25 mouse cellular contexts compared by ENCODE assay signal in genomic region chr5:130149726-130150310, GRCm38 (mm10). TPM values are rescaled to one million over a fixed set of nuclear protein-coding genes. Genes with fewer than 3 reads are reported as not detected.
DNase-seq lines count a peak whose midpoint lies in the region; ATAC-seq and TF ChIP-seq lines count a peak whose summit lies in the region.
"Had no signal": no experiment of that assay in that cellular context is flagged by ENCODE, and none has a peak within 500 bp of the region (broad histone marks: within the 10 kb centered on the region; RNA-seq: fewer than 3 reads in every experiment).

No protein-coding gene starts in this region.

- no peak for TF ChIP-seq POLR2A in CH12.LX (IDR thresholded peaks at IDR 0.05; ENCODE audit: low read depth, low read length)

- no peak for TF ChIP-seq CTCF in layer of hippocampus, adult 2 months (conservative IDR thresholded peaks at IDR 0.05)
- TF ChIP-seq CTCF in CH12.LX (conservative IDR thresholded peaks at IDR 0.05 in 1 of 2, IDR thresholded peaks at IDR 0.05 in 1 of 2; ENCODE audit: low read depth in 2 of 2, low read length in 2 of 2): no peak

- no peaks in the 10 kb centered on the region for H3K27me3 ChIP-seq in lung, embryonic 16.5 days (ENCODE audit: control insufficient read depth, insufficient read depth, low read depth, low read length)
- H3K27me3 ChIP-seq in CH12.LX (replicated peaks): no peaks in the 10 kb centered on the region
- H3K27me3 ChIP-seq: forebrain, embryonic 13.5 days; heart, embryonic 15.5 days; hindbrain, embryonic 13.5 days had no signal

- no peak for DNase-seq in layer of hippocampus, adult 2 months (ENCODE audit: low spot score in 2 of 2)
- no peak for DNase-seq in layer of hippocampus, adult 11-12 months (ENCODE audit: low spot score)
- no peak for DNase-seq in lung, postnatal 14 days
- DNase-seq in CH12.LX (ENCODE audit: extremely low read depth): no peak
- DNase-seq in lung, postnatal 25 days (ENCODE audit: low spot score): peak; percentile 42
- no peak for DNase-seq in kidney, adult 9 months
- DNase-seq: adrenal gland, adult 2 months; adrenal gland, postnatal 14 days; B cell, adult 2 months; cerebellum, adult 11-12 months; cerebellum, adult 8-10 months; cerebellum, postnatal 14 days; gastrocnemius, postnatal 14 days; heart, adult 18-20 months; heart, postnatal 10 days; heart, postnatal 36 days had no signal

- H3K4me1 ChIP-seq in lung, embryonic 16.5 days (replicated peaks; ENCODE audit: control insufficient read depth, insufficient read depth, low read length): peaks cover 12% of the 10 kb centered on the region
- H3K4me1 ChIP-seq in CH12.LX (ENCODE audit: control insufficient read depth in 1 of 2, insufficient read depth in 2 of 2): peaks cover 13 to 77% of the 10 kb centered on the region in 2 experiments

- H3K27ac ChIP-seq in layer of hippocampus, adult 2 months: peak overlapping the region; percentile 12; the same call in 1 of the 2 replicates
- no peak overlapping the region for H3K27ac ChIP-seq in lung, embryonic 16.5 days (ENCODE audit: low read length)
- H3K27ac ChIP-seq in CH12.LX (ENCODE audit: insufficient read depth, low read depth): no peak overlapping the region
- H3K27ac ChIP-seq: forebrain, embryonic 10.5 days; forebrain, embryonic 13.5 days; heart, embryonic 15.5 days; hindbrain, embryonic 10.5 days; hindbrain, embryonic 13.5 days had no signal

- peaks cover 6% of the 10 kb centered on the region for H3K36me3 ChIP-seq in lung, embryonic 16.5 days (ENCODE audit: control insufficient read depth, insufficient read depth, low read length)
- H3K36me3 ChIP-seq in CH12.LX (replicated peaks in 1 of 2; ENCODE audit: control insufficient read depth in 1 of 2, insufficient read depth in 1 of 2, low read length in 1 of 2): peaks cover 19 to 48% of the 10 kb centered on the region in 2 experiments

- ATAC-seq in lung, embryonic 16.5 days (ENCODE audit: low read depth): 0 out of 2 replicates have a peak, but pooled peaks have one; percentile 21
- ATAC-seq: forebrain, embryonic 13.5 days; forebrain, embryonic 16.5 days; hindbrain, embryonic 16.5 days had no signal

- in situ Hi-C loops in CH12.LX (cut with MboI; ENCODE audit: low pct_ligation_motif_present, low pct_unique_long_range_greater_than_20kb, low sequenced_read_pairs): no loop called here

- 51% methylated on average over 7 of the region's 7 CpGs for WGBS in lung, embryonic 16.5 days

- H3K4me3 ChIP-seq in layer of hippocampus, adult 2 months: no peak overlapping the region
- H3K4me3 ChIP-seq in lung, embryonic 16.5 days (ENCODE audit: low read length): no peak overlapping the region
- no peak overlapping the region for H3K4me3 ChIP-seq in CH12.LX (replicated peaks in 1 of 3; ENCODE audit: low read depth in 2 of 3, low read length in 2 of 3, poor library complexity in 1 of 3)
- H3K4me3 ChIP-seq: forebrain, embryonic 10.5 days; forebrain, embryonic 13.5 days; heart, embryonic 12.5 days; heart, embryonic 15.5 days; hindbrain, embryonic 10.5 days; hindbrain, embryonic 13.5 days had no signal

- TF ChIP-seq EP300 in CH12.LX (IDR thresholded peaks at IDR 0.05; ENCODE audit: low read length): no peak

- no peak overlapping the region for H3K9ac ChIP-seq in lung, embryonic 16.5 days (ENCODE audit: low read length)
- H3K9ac ChIP-seq in CH12.LX (ENCODE audit: insufficient read depth, low read depth): no peak overlapping the region
- H3K9ac ChIP-seq: forebrain, embryonic 13.5 days; heart, embryonic 12.5 days; heart, embryonic 15.5 days; hindbrain, embryonic 13.5 days had no signal

- dilution Hi-C loops in CH12.LX (cut with MboI; ENCODE audit: extremely low pct_ligation_motif_present, extremely low pct_unique_long_range_greater_than_20kb, low sequenced_read_pairs): no loop called here

- no peak overlapping the region for H3K4me2 ChIP-seq in lung, embryonic 16.5 days (ENCODE audit: low read depth, low read length)
- no peak overlapping the region for H3K4me2 ChIP-seq in CH12.LX (ENCODE audit: insufficient read depth, low read depth, poor library complexity, severe bottlenecking)
- H3K4me2 ChIP-seq: forebrain, embryonic 13.5 days; heart, embryonic 12.5 days; heart, embryonic 15.5 days; hindbrain, embryonic 13.5 days had no signal

- no peaks in the 10 kb centered on the region for H3K9me3 ChIP-seq in lung, embryonic 16.5 days (ENCODE audit: control insufficient read depth, low read length)
- no peaks in the 10 kb centered on the region for H3K9me3 ChIP-seq in CH12.LX (replicated peaks; ENCODE audit: low read length)
- H3K9me3 ChIP-seq: forebrain, embryonic 10.5 days; forebrain, embryonic 13.5 days; heart, embryonic 12.5 days; heart, embryonic 15.5 days; hindbrain, embryonic 10.5 days; hindbrain, embryonic 13.5 days had no signal

- no peaks in the 10 kb centered on the region for H3K79me2 ChIP-seq in CH12.LX (replicated peaks; ENCODE audit: control insufficient read depth, extremely low read depth, insufficient read depth, poor library complexity, severe bottlenecking)

- no peak for TF ChIP-seq RAD21 in CH12.LX (IDR thresholded peaks at IDR 0.05; ENCODE audit: low read depth, low read length)

TF ChIP-seq in CH12.LX, 34 proteins besides CTCF, POLR2A, EP300 and RAD21:
- TF ChIP-seq MXI1 (IDR thresholded peaks at IDR 0.05; ENCODE audit: low read depth, low read length): no peak
- TF ChIP-seq HCFC1 (IDR thresholded peaks at IDR 0.05; ENCODE audit: low read depth, low read length): no peak
- peak; percentile 80 for TF ChIP-seq ETS1 (conservative IDR thresholded peaks at IDR 0.05; ENCODE audit: low read depth, low read length)
- no peak for TF ChIP-seq TCF12 (IDR thresholded peaks at IDR 0.05; ENCODE audit: low read depth, low read length)
- TF ChIP-seq MEF2A (IDR thresholded peaks at IDR 0.05; ENCODE audit: borderline replicate concordance, low read depth, low read length): peak; percentile 76

RNA-seq across cellular contexts. Expression of gene Kctd7, which starts 5.2 kb away (rescaled TPM):
- 10 to 100 TPM; 10.3 to 12.8 TPM for total RNA-seq in layer of hippocampus, adult 2 months (2021)
- polyA plus RNA-seq in lung, embryonic 16.5 days (2015; fragmentation: Nextera tagmentation; extraction: Ambion mirVana): 5.5 and 6.1 TPM in 2 replicates
- total RNA-seq in CH12.LX (2012; rRNA removed): 3.7 and 4.3 TPM in 2 replicates
- 2.8 and 3.3 TPM in 2 replicates for total RNA-seq in CH12.LX (2014; rRNA removed)
- 2.6 and 2.8 TPM in 2 replicates for polyA plus RNA-seq in CH12.LX (2012; ENCODE audit: insufficient read length, low read depth)

RNA-seq across cellular contexts. Expression of gene Rabgef1, which starts 21.8 kb away (rescaled TPM):
- total RNA-seq in layer of hippocampus, adult 2 months (2021): 10 to 100 TPM; 48.8 to 51.1 TPM
- 31.1 and 32.4 TPM in 2 replicates for polyA plus RNA-seq in lung, embryonic 16.5 days (2015; fragmentation: Nextera tagmentation; extraction: Ambion mirVana)
- 26.4 and 26.7 TPM in 2 replicates for total RNA-seq in CH12.LX (2012; rRNA removed)
- 19.3 and 20.1 TPM in 2 replicates for total RNA-seq in CH12.LX (2014; rRNA removed)
- 31.6 and 34.4 TPM in 2 replicates for polyA plus RNA-seq in CH12.LX (2012; ENCODE audit: insufficient read length, low read depth)
